Mouse (Mus musculus) E14TG2a.4 (cell line): ENCODE measurements at regions not wholly inside any gene's neighbourhood (a gene's known extent, or its start where the extent isn't known, plus 50 kb on each side); places are given as distances from the start of the nearest gene placed in this dataset.

Experiments
- H3K27me3 ChIP-seq: 2 replicates; pipeline ENCODE4 v1.6.1; 2014; ENCODE audit warnings: low read length, control low read depth; ENCODE audit not compliant: insufficient read depth
- H3K36me3 ChIP-seq: 2 replicates; pipeline ENCODE4 v1.6.1; 2014; ENCODE audit warnings: low read length, control low read depth; ENCODE audit not compliant: insufficient read depth
- H3K4me1 ChIP-seq: replicated peaks from 2 replicates; pipeline ENCODE4 v1.6.1; 2014; ENCODE audit warnings: low read depth, low read length, control low read depth
- H3K4me3 ChIP-seq: replicated peaks from 2 replicates; pipeline ENCODE4 v1.5.1; 2014; ENCODE audit warnings: mild to moderate bottlenecking, low read length
- H3K9me3 ChIP-seq: 2 replicates; pipeline ENCODE4 v1.6.1; 2014; ENCODE audit warnings: low read length, control low read depth
- CTCF ChIP-seq: conservative IDR thresholded peaks from 2 replicates; pipeline ENCODE4 v1.5.1; 2014; ENCODE audit warnings: low read length
- NANOG ChIP-seq: IDR thresholded peaks from 2 replicates; pipeline ENCODE4 v1.6.1; 2014; ENCODE audit warnings: borderline replicate concordance, low read length, mixed read lengths
- POU5F1 ChIP-seq: IDR thresholded peaks from 2 replicates; pipeline ENCODE4 v1.6.1; 2014; ENCODE audit warnings: low read length, borderline replicate concordance

- TF ChIP-seq CTCF = no peak
- TF ChIP-seq NANOG = no peak
- no peak for TF ChIP-seq POU5F1
- Histone ChIP-seq H3K36me3 (no peaks in the 10 kb centered on the region), H3K4me1 (no peaks in the 10 kb centered on the region; the same call in 1 of the 2 replicates), H3K4me3 (no peak overlapping the region), H3K9me3 (no peaks in the 10 kb centered on the region), H3K27me3 (peaks cover 3% of the 10 kb centered on the region; the same call in 1 of the 2 replicates)
These were observed 145.8 kb downstream of the Ackr3 start for GRCm38 (mm10) chr1:90349611-90350010.

DNA sequence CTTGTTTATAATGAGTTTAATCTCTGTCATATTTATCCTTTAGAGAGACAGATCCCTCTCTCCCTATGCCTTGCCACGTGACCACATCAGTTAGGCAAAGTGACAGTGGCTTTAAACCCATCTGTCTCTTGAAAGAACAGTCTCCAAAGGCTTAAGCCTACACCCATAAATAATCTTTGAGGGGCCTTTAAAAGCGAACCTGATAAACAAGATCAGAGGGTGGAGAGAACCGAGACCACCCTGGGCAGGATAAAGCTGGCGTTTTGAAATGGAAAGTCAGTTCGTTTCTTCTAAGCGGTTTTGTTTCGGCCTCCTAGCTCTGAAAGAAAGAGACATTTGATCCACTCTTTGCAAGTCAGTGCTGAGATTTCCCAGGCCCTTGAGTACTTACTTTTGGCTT is 149.5 kb downstream of the Ackr3 start:
- no peaks in the 10 kb centered on the region for H3K36me3 ChIP-seq
- no peaks in the 10 kb centered on the region for H3K27me3 ChIP-seq
- no peaks in the 10 kb centered on the region; the same call in 1 of the 2 replicates for H3K4me1 ChIP-seq
- no peak overlapping the region for H3K4me3 ChIP-seq
- H3K9me3 ChIP-seq = no peaks in the 10 kb centered on the region
- TF ChIP-seq NANOG (no peak), CTCF (no peak), POU5F1 (no peak)

DNA sequence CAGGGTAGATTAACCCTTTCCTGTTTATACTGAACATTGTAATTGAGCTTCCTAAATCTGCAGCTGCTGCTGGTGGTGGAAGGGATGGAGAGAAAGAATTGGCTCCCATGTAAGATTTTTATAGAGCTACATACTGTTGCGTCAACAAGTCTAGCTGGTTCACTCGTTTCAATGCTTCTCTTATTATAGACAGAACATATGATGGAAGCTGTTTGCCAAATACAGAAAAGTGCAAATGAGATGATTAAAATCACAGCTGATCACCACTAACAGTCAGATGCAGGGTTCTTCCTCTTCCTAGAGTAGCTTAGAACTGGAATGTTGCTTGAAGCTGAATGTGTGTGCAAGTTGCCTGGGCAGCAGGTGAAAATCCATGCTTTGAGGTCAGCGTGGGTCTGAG is 152.8 kb downstream of the Ackr3 start:
- Histone ChIP-seq H3K4me3 (no peak overlapping the region), H3K4me1 (no peaks in the 10 kb centered on the region; the same call in 1 of the 2 replicates), H3K9me3 (no peaks in the 10 kb centered on the region), H3K36me3 (no peaks in the 10 kb centered on the region), H3K27me3 (no peaks in the 10 kb centered on the region)
- no peak for TF ChIP-seq NANOG
- TF ChIP-seq CTCF = no peak

DNA sequence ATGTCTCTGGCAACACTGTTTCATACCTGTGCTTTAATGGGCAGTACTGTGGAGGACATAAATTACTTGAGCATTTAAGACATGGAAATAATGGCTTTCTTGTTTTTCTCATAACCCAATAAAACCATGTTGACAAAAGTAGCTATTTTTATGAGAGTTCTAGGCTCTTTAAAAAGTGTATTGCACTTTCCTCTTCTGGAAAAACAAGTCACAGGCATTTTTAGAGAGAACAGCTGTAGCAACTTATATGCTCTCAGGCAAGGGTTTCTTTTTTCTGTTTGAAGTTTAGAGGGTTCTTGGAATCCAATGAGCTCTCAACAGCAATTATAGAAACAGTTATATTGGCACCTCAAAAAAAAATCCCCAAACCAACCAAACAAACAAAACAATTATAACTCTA is 153.6 kb downstream of the Ackr3 start:
- no peaks in the 10 kb centered on the region for H3K9me3 ChIP-seq
- no peaks in the 10 kb centered on the region for H3K36me3 ChIP-seq
- TF ChIP-seq NANOG = no peak
- no peak for TF ChIP-seq CTCF
- no peak for TF ChIP-seq POU5F1
- no peaks in the 10 kb centered on the region; the same call in 1 of the 2 replicates for H3K4me1 ChIP-seq
- H3K27me3 ChIP-seq = no peaks in the 10 kb centered on the region
- no peak overlapping the region for H3K4me3 ChIP-seq

- H3K36me3 ChIP-seq = no peaks in the 10 kb centered on the region
- no peaks in the 10 kb centered on the region for H3K4me1 ChIP-seq
- TF ChIP-seq NANOG = no peak
- no peak for TF ChIP-seq POU5F1
- no peak for TF ChIP-seq CTCF
- no peaks in the 10 kb centered on the region for H3K9me3 ChIP-seq
- no peaks in the 10 kb centered on the region for H3K27me3 ChIP-seq
- no peak overlapping the region for H3K4me3 ChIP-seq
These were observed 155.2 kb downstream of the Ackr3 start for GRCm38 (mm10) chr1:90358971-90359370.

DNA sequence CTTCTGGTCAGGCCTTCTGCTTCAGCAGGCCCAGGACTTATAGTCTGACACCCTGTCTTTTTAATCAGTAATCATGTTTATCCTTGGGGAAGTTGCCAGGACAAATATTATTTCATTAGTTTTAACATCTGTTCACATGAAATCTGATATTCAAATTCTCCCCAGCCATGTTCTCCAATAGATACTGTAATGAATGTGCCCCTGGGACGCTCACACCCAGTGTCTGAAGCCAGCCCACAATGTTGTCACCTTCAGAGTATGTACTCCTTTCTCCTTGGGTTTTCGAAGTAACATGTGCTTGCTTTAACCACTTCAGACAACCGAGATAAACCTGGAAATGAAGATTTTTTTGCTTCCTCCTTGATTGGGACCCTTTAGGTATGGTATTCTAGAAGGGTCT is 156.3 kb downstream of the Ackr3 start:
- TF ChIP-seq CTCF = no peak
- Histone ChIP-seq H3K4me1 (no peaks in the 10 kb centered on the region), H3K36me3 (no peaks in the 10 kb centered on the region), H3K4me3 (no peak overlapping the region), H3K9me3 (no peaks in the 10 kb centered on the region), H3K27me3 (no peaks in the 10 kb centered on the region)

- Histone ChIP-seq H3K36me3 (no peaks in the 10 kb centered on the region), H3K9me3 (no peaks in the 10 kb centered on the region), H3K4me3 (no peak overlapping the region), H3K4me1 (no peaks in the 10 kb centered on the region), H3K27me3 (no peaks in the 10 kb centered on the region)
- TF ChIP-seq CTCF (no peak), NANOG (no peak), POU5F1 (no peak)
These were observed 160.7 kb downstream of the Ackr3 start for GRCm38 (mm10) chr1:90364444-90364843.

DNA sequence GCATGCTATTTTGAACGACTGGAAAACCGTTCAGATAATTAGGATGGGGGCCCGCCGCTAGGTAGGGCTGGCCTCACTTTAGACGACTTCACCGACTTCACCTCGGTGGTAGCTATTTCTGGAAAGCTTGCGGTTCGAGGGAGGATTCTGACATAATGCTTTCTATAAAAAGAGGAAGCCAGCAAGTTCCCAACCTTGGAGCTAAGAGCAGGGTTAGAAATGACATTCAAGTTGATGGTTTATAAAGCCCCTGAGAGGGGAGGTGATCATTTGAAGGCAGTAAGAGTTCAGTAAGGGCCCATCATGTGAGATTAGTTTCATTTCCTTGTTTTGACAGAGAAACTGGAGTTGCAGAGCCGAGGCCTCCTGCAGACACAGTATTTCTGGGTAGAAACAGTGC is 164.8 kb downstream of the Ackr3 start:
- Histone ChIP-seq H3K36me3 (no peaks in the 10 kb centered on the region), H3K27me3 (no peaks in the 10 kb centered on the region), H3K9me3 (0 out of 2 replicates have a peak, but pooled peaks cover 10% of the 10 kb centered on the region), H3K4me3 (no peak overlapping the region), H3K4me1 (no peaks in the 10 kb centered on the region)
- TF ChIP-seq POU5F1 (no peak), CTCF (no peak), NANOG (no peak)

DNA sequence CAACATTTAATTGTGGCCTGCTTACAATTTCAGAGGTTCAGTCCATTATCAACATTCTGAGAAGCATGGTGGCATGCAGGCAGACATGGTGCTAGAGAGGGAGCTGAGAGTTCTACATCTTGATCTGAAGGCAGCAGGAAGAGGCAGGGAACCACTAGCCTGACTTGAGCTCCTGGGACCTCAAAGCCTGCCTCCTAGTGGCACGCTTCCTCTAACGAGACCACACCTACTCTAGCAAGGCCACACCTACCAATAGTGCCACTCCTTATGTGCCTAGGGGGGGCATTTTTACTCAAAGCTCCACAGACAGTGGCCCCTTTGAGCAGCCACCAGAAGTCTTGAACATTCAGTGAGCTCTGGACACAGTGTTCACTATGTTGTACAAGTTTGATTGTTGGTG is 165.5 kb downstream of the Ackr3 start:
- H3K4me3 ChIP-seq = no peak overlapping the region
- no peaks in the 10 kb centered on the region for H3K4me1 ChIP-seq
- no peak for TF ChIP-seq NANOG
- TF ChIP-seq CTCF = peak; percentile 10
- TF ChIP-seq POU5F1 = no peak
- 0 out of 2 replicates have a peak, but pooled peaks cover 10% of the 10 kb centered on the region for H3K9me3 ChIP-seq
- H3K36me3 ChIP-seq = no peaks in the 10 kb centered on the region
- no peaks in the 10 kb centered on the region for H3K27me3 ChIP-seq

GRCm38 (mm10) chr1:90370766-90371165 is 167.0 kb downstream of the Ackr3 start:
- no peak for TF ChIP-seq POU5F1
- no peak for TF ChIP-seq CTCF
- no peak for TF ChIP-seq NANOG
- peaks cover 4% of the 10 kb centered on the region for H3K4me1 ChIP-seq
- no peak overlapping the region for H3K4me3 ChIP-seq
- 0 out of 2 replicates have a peak, but pooled peaks cover 10% of the 10 kb centered on the region for H3K9me3 ChIP-seq
- no peaks in the 10 kb centered on the region for H3K36me3 ChIP-seq
- no peaks in the 10 kb centered on the region for H3K27me3 ChIP-seq
